Comparison of ENCODE assay signal across 18 mouse cellular contexts in the genomic region with DNA sequence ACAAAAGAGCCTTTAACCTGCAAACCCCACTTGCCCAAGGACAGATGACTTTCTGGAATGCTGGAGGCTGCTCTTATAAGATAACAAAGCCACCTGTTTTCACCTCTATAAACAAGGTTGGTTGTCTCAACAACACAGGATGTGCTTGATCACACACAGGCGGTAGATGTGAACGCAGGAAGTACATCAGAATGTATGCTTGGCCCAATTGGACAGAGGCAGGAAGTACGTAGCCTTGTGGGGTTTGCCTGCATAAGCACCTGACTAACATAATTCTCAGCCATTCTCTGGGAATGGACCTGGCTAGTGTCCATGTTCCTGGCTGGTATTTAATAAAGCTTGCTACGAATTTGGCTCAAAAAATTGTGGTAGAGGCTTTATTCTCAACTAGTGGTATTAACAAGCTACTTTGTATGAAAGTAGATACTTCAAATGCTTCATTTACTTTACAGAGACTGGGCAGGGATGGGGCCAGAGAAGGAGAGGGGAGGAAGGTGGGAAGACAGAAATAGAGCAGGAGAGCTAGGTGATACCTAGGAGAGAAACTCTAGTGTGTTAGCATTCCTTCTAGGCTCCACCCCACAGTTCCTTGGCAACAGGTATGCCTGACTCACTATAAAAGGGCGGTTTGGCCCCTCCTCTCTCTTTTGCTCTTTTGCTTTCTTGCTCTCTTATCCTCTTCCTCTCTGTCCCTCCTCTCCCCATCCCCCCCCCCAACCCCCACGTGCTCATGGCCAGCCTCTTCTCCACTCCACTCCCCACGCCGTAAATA. TPM values are rescaled to one million over a fixed set of nuclear protein-coding genes. Genes with fewer than 3 reads are reported as not detected.
DNase-seq lines count a peak whose midpoint lies in the region; ATAC-seq and TF ChIP-seq lines count a peak whose summit lies in the region.
"Had no signal": no experiment of that assay in that cellular context is flagged by ENCODE, and none has a peak within 500 bp of the region (broad histone marks: within the 10 kb centered on the region; RNA-seq: fewer than 3 reads in every experiment).

No protein-coding gene starts in this region.

- H3K27me3 ChIP-seq in stomach, postnatal 0 days (ENCODE audit: control insufficient read depth, insufficient read depth, low read length): no peaks in the 10 kb centered on the region
- H3K27me3 ChIP-seq: hindbrain, embryonic 15.5 days; limb, embryonic 12.5 days; liver, embryonic 15.5 days had no signal

- WGBS in stomach, postnatal 0 days: 57% methylated on average over 8 of the region's 8 CpGs

- DNase-seq in thymus, postnatal 0 days (ENCODE audit: low spot score): peak; percentile 55
- no peak for DNase-seq in thymus, postnatal 14 days
- DNase-seq in ZHBTc4 (ENCODE audit: low read depth, low spot score): peak; percentile 83
- peak; percentile 27 for DNase-seq in lung, postnatal 10 days
- DNase-seq in stomach, postnatal 0 days (ENCODE audit: low spot score): peak; percentile 64
- DNase-seq in adrenal gland, postnatal 4 days (ENCODE audit: low spot score in 2 of 2): no peak
- no peak for DNase-seq in urinary bladder, postnatal 25 days (ENCODE audit: low spot score)
- DNase-seq: cerebellum, adult 2 months; embryo, embryonic 11 days; right cerebral cortex, postnatal 14 days; thymus, postnatal 36 days had no signal

- H3K4me2 ChIP-seq in stomach, postnatal 0 days (replicated peaks; ENCODE audit: low read depth): no peak overlapping the region
- H3K4me2 ChIP-seq: hindbrain, embryonic 15.5 days; limb, embryonic 12.5 days; liver, embryonic 15.5 days had no signal

- no peaks in the 10 kb centered on the region for H3K4me1 ChIP-seq in stomach, postnatal 0 days (replicated peaks; ENCODE audit: control insufficient read depth, insufficient read depth)
- H3K4me1 ChIP-seq: hindbrain, embryonic 15.5 days; limb, embryonic 12.5 days; liver, embryonic 15.5 days; midbrain, embryonic 10.5 days had no signal

- no peak overlapping the region for H3K4me3 ChIP-seq in stomach, postnatal 0 days (ENCODE audit: low read depth, low read length)
- H3K4me3 ChIP-seq: erythroblast, embryonic 14.5 days; hindbrain, embryonic 15.5 days; left cerebral cortex, adult 2 months; limb, embryonic 12.5 days; liver, embryonic 15.5 days; midbrain, embryonic 10.5 days had no signal

- ATAC-seq in stomach, postnatal 0 days (ENCODE audit: low FRiP score, low TSS enrichment): peak; percentile 81
- no peak for ATAC-seq in cerebellum, adult (ENCODE audit: insufficient number of reproducible peaks, low FRiP score, low TSS enrichment)

- TF ChIP-seq CTCF in stomach, postnatal 0 days (IDR thresholded peaks at IDR 0.05; ENCODE audit: low read depth): no peak

- no peak for TF ChIP-seq EP300 in stomach, postnatal 0 days (optimal IDR thresholded peaks at IDR 0.05)

- H3K9ac ChIP-seq in stomach, postnatal 0 days (ENCODE audit: low read length): no peak overlapping the region
- H3K9ac ChIP-seq: hindbrain, embryonic 15.5 days; limb, embryonic 12.5 days; liver, embryonic 15.5 days had no signal

- H3K27ac ChIP-seq in stomach, postnatal 0 days (replicated peaks): no peak overlapping the region; the same call in 1 of the 2 replicates
- H3K27ac ChIP-seq: hindbrain, embryonic 15.5 days; left cerebral cortex, adult 2 months; limb, embryonic 12.5 days; liver, embryonic 15.5 days; midbrain, embryonic 10.5 days had no signal

- H3K9me3 ChIP-seq in stomach, postnatal 0 days (ENCODE audit: control insufficient read depth, low read length): no peaks in the 10 kb centered on the region
- H3K9me3 ChIP-seq: hindbrain, embryonic 15.5 days; limb, embryonic 12.5 days; liver, embryonic 15.5 days; midbrain, embryonic 10.5 days had no signal

- H3K36me3 ChIP-seq in stomach, postnatal 0 days (ENCODE audit: control insufficient read depth, insufficient read depth, low read length): no peaks in the 10 kb centered on the region
- H3K36me3 ChIP-seq: hindbrain, embryonic 15.5 days; limb, embryonic 12.5 days; liver, embryonic 15.5 days; midbrain, embryonic 10.5 days had no signal

RNA-seq across cellular contexts. Expression of a gene that starts 36.8 kb away (rescaled TPM):
- 53.7 and 60.1 TPM in 2 replicates for polyA plus RNA-seq in thymus, postnatal 0 days (2015; fragmentation: Nextera tagmentation; extraction: Ambion mirVana)
- polyA plus RNA-seq in stomach, postnatal 0 days (2015; fragmentation: Nextera tagmentation; extraction: Ambion mirVana): 213 and 222 TPM in 2 replicates
- 100 to 1,000 TPM; 101 to 236 TPM for total RNA-seq in adrenal gland, postnatal 4 days (2021)
- polyA plus RNA-seq: erythroblast, embryonic 14.5 days had no signal

Comparison
In these comparisons a context has a peak if more than half of its experiments do, and no peak if none do; other contexts are left out.
1. DNase-seq: peak in thymus, postnatal 0 days (single experiment), ZHBTc4 (single experiment), lung, postnatal 10 days (single experiment) and stomach, postnatal 0 days (single experiment); none in thymus, postnatal 14 days (single experiment), adrenal gland, postnatal 4 days (0 of 2) and urinary bladder, postnatal 25 days (single experiment).